Mouse (Mus musculus): ENCODE results near the gene Brk1. TPM values are rescaled to one million over a fixed set of nuclear protein-coding genes. Genes with fewer than 3 reads are reported as not detected.

The Brk1 gene
- total and polyA plus RNA-seq, 3 experiments, result 112 to 245 (median 142) TPM

- no peaks in the 10 kb centered on the region for H3K27me3 ChIP-seq (replicated peaks)
- H3K4me2 ChIP-seq (ENCODE audit: insufficient read depth, low read depth, poor library complexity, severe bottlenecking), result no peak overlapping the region
- H3K9me3 ChIP-seq (replicated peaks; ENCODE audit: low read length), result no peaks in the 10 kb centered on the region
- H3K79me2 ChIP-seq (replicated peaks; ENCODE audit: control insufficient read depth, extremely low read depth, insufficient read depth, poor library complexity, severe bottlenecking), result no peaks in the 10 kb centered on the region
- dilution Hi-C loops (cut with MboI; ENCODE audit: extremely low pct_ligation_motif_present, extremely low pct_unique_long_range_greater_than_20kb, low sequenced_read_pairs) (no loop called here), in situ Hi-C loops (cut with MboI; ENCODE audit: low pct_ligation_motif_present, low pct_unique_long_range_greater_than_20kb, low sequenced_read_pairs) (no loop called here)
- DNase-seq (ENCODE audit: extremely low read depth), result no peak
- H3K36me3 ChIP-seq (replicated peaks in 1 of 2; ENCODE audit: control insufficient read depth in 1 of 2, insufficient read depth in 1 of 2, low read length in 1 of 2), result peaks cover 50 to 91% of the 10 kb centered on the region in 2 experiments
- H3K4me1 ChIP-seq (ENCODE audit: control insufficient read depth in 1 of 2, insufficient read depth in 2 of 2), result no peaks in the 10 kb centered on the region
- H3K27ac ChIP-seq (ENCODE audit: insufficient read depth, low read depth), result no peak overlapping the region
- H3K9ac ChIP-seq (ENCODE audit: insufficient read depth, low read depth), result no peak overlapping the region
- TF ChIP-seq HCFC1 (IDR thresholded peaks at IDR 0.05; ENCODE audit: low read depth, low read length) (no peak), IRF4 (IDR thresholded peaks at IDR 0.05; ENCODE audit: low read depth, low read length) (no peak), KAT2A (IDR thresholded peaks at IDR 0.05; ENCODE audit: insufficient replicate concordance, low read length) (no peak), CHD2 (IDR thresholded peaks at IDR 0.05; ENCODE audit: low read length) (no peak), MAZ (IDR thresholded peaks at IDR 0.05; ENCODE audit: low read depth, low read length) (no peak), PAX5 (IDR thresholded peaks at IDR 0.05; ENCODE audit: low read length) (no peak), MEF2A (IDR thresholded peaks at IDR 0.05; ENCODE audit: borderline replicate concordance, low read depth, low read length) (no peak), USF1 (IDR thresholded peaks at IDR 0.05; ENCODE audit: low read depth, low read length) (no peak)
- no peak overlapping the region for H3K4me3 ChIP-seq (replicated peaks in 1 of 3; ENCODE audit: low read depth in 2 of 3, low read length in 2 of 3, poor library complexity in 1 of 3)
Measured at GRCm38 (mm10) chr6:113583023-113583422, 21.5 kb upstream of the Brk1 start.

GRCm38 (mm10) chr6:113585065-113585464 lies 19.5 kb upstream of the Brk1 start:
- DNase-seq (ENCODE audit: extremely low read depth), result no peak
- H3K4me3 ChIP-seq (replicated peaks in 1 of 3; ENCODE audit: low read depth in 2 of 3, low read length in 2 of 3, poor library complexity in 1 of 3), result no peak overlapping the region
- no peak overlapping the region for H3K27ac ChIP-seq (ENCODE audit: insufficient read depth, low read depth)
- no peak for TF ChIP-seq SIN3A (IDR thresholded peaks at IDR 0.05; ENCODE audit: low read length)
- no peak for TF ChIP-seq NRF1 (IDR thresholded peaks at IDR 0.05; ENCODE audit: low read depth, low read length)
- TF ChIP-seq JUN (IDR thresholded peaks at IDR 0.05; ENCODE audit: insufficient read depth, low read depth, low read length), result no peak
- TF ChIP-seq ZKSCAN1 (IDR thresholded peaks at IDR 0.05; ENCODE audit: borderline replicate concordance, low read depth, low read length), result no peak
- no peak for TF ChIP-seq POLR2A (IDR thresholded peaks at IDR 0.05; ENCODE audit: low read depth, low read length)
- no peak for TF ChIP-seq MYC (IDR thresholded peaks at IDR 0.05; ENCODE audit: low read depth, low read length)
- no peak for TF ChIP-seq USF1 (IDR thresholded peaks at IDR 0.05; ENCODE audit: low read depth, low read length)
- TF ChIP-seq GABPA (IDR thresholded peaks at IDR 0.05; ENCODE audit: insufficient replicate concordance, low read depth, low read length), result no peak
- no peak for TF ChIP-seq IRF4 (IDR thresholded peaks at IDR 0.05; ENCODE audit: low read depth, low read length)
- no peak for TF ChIP-seq EP300 (IDR thresholded peaks at IDR 0.05; ENCODE audit: low read length)
- TF ChIP-seq MXI1 (IDR thresholded peaks at IDR 0.05; ENCODE audit: low read depth, low read length), result no peak
- no peak for TF ChIP-seq HCFC1 (IDR thresholded peaks at IDR 0.05; ENCODE audit: low read depth, low read length)
- H3K27me3 ChIP-seq (replicated peaks), result no peaks in the 10 kb centered on the region
- no peak overlapping the region for H3K4me2 ChIP-seq (ENCODE audit: insufficient read depth, low read depth, poor library complexity, severe bottlenecking)
- dilution Hi-C loops (cut with MboI; ENCODE audit: extremely low pct_ligation_motif_present, extremely low pct_unique_long_range_greater_than_20kb, low sequenced_read_pairs) (no loop called here), in situ Hi-C loops (cut with MboI; ENCODE audit: low pct_ligation_motif_present, low pct_unique_long_range_greater_than_20kb, low sequenced_read_pairs) (no loop called here)
- H3K79me2 ChIP-seq (replicated peaks; ENCODE audit: control insufficient read depth, extremely low read depth, insufficient read depth, poor library complexity, severe bottlenecking), result no peaks in the 10 kb centered on the region
- H3K9me3 ChIP-seq (replicated peaks; ENCODE audit: low read length), result no peaks in the 10 kb centered on the region
- H3K4me1 ChIP-seq (ENCODE audit: control insufficient read depth in 1 of 2, insufficient read depth in 2 of 2), result no peaks in the 10 kb centered on the region
- H3K36me3 ChIP-seq (replicated peaks in 1 of 2; ENCODE audit: control insufficient read depth in 1 of 2, insufficient read depth in 1 of 2, low read length in 1 of 2), result peaks cover 48 to 91% of the 10 kb centered on the region in 2 experiments
- no peak overlapping the region for H3K9ac ChIP-seq (ENCODE audit: insufficient read depth, low read depth)
